Mouse (Mus musculus) retina, adult 2 months (tissue): ENCODE data around the gene Tnf.
A peak's percentile ranks its signal among the peaks of the same experiment; 100 is the strongest.
"Not testable (repeated sequence)": the region's sequence is repeated elsewhere in the genome, so short reads cannot be mapped to it uniquely, and the experiment has no call there.

Experiments used
- DNase-seq: peaks from one replicate; pipeline ENCODE4 v3.0.0-alpha.2; 2012; ENCODE audit warnings: low read depth, low spot score

The Tnf gene

DNA sequence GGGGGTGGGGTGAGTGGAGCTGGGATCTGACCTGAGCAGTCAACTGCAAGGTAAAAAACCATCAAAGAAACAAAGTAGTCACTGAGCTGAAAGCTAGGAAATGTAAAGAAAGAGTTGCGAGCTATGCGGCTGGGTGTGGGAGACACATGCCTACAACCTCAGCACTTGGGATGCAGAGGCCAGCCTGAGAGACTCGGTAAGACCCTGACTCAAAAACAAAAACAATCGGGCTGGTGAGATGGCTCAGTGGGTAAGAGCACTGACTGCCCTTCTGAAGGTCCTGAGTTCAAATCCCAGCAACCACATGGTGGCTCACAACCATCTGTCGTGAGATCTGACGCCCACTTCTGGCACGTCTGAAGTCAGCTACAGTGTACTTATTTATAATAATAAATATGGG lies 32.3 kb upstream of the Tnf start:
- DNase-seq, result not testable (repeated sequence)

DNA sequence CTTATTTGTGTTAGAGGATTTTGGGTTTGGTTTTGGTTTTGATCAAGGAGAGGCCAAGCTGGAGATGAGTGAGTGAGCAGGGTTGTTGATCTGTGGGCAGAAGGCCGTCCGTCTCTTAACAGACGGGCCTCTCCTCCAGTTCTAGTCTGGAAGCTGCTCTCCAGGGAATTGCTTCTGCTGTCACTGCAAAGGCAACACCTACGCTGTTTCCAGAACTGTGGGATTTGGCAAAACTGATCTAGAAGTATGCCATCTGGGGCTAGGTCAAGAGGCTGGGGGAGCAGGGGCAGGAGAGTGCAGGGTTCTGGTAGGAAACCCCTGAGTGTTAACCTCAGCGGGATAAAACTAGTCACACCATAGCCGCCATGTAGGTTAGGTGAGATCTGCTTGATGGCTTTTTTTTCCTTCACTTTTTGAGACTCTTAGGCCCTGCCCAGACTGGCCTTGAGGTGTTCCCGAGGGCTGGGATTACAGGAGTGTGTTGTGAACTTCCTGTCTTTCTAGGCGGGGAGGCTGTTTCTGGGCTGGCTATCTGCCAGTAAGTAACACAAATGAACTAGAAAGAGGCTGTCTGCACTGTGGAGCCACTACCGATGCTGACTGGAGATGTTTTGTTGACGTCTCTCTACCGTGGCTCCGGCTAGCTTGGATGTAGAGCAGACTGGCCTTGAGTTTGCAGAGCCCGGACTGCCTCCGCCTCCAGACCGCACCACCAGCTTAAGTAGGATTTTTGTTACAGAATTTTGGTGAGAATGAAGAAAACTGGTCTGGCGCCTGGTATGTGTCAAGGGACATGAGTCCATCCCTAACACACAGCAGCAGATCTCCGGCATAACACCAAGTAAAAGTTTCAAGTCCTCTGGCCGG lies 31.5 kb upstream of the Tnf start, which contains the start of gene Atp6v1g2:
Gene Atp6v1g2, plus strand, starts transcription at position 547 of the 867 bp plus-strand sequence.
- no peak for DNase-seq

DNA sequence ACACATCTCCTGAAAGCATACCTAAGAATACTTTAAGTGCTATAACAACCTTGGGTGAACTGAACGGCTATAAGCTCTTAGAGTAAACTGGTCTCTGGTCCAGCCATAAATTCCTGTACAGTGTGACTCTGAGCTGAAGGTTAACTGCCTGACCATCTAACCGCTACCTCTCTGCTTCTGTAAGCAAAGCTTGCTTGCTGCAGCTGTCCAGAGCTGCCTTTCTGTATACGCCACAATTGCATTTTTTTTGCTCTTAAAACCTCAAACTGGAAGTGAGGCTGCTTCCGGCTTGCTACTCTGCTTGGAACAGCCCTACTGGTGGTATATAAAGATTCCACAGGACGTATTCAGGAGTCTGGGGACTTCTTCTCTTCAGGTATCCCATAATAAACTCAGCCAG lies 30.9 kb upstream of the Tnf start:
- no peak for DNase-seq

DNA sequence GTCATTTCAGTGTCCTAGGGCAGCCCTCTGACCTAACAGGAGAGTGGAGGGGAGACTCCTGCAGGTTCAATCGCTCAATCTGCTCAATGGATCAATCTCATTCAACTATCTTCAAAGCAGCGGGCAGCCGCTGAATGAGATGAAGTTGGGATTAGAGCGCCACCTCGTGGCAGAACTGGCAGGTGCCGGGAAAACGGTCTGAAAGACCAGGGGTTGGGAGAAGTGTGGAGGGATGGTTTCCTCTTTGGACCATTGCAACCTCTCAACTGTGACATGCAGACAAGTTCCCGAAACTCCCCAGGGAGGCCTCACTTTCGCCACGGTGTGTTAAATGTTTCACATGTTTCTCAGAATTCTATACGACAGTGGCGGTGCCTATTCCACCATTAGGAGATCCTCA lies 30.2 kb upstream of the Tnf start:
- peak; percentile 50 for DNase-seq

DNA sequence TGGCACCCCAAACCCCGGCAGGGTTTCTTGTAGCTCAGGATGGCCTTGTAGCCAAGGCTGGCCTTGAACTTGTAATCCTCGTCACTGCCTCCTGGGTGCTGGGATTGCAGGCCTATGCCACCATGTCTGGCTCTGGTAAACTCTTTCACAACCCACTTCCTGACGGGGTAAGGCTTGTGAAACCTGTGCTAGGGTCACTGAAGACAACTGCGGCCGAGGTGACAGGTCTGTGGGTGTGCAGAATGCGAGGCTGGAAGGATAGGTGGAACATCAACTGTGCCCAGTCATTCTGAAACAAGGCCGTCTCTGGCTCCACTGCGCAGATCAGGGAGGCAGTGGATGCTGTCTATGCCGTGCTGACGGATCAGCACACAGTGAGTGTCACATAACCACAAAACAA lies 29.2 kb upstream of the Tnf start:
- DNase-seq, result no peak

DNA sequence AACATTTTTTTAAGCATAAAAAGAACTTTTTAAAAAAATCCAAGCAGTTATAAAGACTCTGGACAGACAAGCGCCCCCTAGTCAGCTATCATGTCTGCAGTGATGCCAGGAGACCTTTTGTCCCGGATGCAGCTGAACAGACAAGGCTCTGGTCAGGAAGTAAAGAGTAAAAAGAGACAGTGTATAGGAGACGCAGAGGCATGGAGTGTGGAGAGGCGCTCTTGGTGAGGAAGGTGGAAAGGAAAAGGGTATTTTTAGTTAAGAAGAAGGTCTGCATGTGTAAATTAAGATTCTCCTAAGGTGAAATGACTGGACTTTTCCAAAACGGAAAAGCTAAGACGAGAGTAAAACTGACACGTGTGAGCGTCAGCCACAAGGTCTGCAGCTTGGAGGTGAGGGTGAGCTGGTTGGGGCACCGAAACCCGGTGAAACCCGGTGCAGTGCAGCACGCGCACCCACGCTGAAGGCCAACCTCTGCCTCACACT lies 24.8 kb upstream of the Tnf start:
- DNase-seq, result no peak

DNA sequence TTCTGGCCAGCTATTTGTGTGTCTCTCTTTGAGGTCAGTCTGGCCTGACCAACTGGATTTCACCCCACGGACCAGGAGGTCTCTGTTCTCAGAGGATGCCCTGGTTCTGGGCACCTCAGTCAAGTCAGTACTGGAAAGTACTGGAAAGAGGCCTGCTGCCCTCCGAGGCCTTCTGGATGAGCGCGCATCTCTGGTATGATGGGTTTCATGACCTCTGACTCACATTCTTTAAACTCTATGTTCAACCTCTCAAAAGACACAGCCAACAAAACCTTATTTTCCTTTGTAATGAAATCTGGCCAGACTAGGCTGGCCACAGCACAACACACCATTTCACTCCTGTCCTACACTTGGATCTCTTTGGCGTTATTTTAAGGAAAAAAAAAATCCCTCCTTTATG lies 23.6 kb upstream of the Tnf start:
- no peak for DNase-seq

DNA sequence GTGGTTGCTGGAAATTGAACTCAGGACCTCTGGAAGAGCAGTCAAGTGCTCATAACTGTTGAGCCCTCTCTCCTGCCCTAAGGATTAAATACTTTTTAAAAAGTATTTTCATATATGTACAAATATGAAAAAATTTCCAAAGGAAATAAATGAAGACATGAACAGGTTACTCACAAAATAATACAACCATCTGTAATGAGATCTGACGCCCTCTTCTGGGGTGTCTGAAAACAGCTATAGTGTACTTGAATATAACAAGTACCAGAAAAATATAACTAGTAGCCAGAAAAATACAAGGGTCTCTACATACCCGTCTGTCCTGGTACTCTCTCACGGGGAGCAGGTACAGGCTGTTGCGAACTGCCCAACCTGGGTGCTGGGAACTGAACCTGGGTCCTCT lies 22.8 kb upstream of the Tnf start:
- no peak for DNase-seq

DNA sequence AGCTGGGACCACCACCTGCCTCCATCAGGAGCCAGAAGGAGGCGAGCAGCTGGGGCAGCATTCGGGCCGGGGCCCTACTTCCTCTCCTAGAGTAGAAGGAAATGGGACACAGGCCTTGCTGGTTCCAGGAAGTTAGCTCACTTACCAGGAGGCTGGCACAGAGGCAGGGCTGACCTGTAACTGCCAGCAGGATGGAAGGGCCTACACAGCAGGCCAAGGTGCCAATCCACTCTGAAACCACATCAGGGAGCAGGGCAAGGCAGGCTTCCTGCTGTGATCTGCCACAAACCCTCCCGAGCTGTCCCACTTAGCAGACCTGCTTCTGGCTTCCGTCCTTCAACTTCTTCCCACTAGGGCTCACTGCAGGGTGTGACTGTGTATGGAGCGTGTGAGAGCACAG lies 20.5 kb upstream of the Tnf start:
- DNase-seq, result no peak

DNA sequence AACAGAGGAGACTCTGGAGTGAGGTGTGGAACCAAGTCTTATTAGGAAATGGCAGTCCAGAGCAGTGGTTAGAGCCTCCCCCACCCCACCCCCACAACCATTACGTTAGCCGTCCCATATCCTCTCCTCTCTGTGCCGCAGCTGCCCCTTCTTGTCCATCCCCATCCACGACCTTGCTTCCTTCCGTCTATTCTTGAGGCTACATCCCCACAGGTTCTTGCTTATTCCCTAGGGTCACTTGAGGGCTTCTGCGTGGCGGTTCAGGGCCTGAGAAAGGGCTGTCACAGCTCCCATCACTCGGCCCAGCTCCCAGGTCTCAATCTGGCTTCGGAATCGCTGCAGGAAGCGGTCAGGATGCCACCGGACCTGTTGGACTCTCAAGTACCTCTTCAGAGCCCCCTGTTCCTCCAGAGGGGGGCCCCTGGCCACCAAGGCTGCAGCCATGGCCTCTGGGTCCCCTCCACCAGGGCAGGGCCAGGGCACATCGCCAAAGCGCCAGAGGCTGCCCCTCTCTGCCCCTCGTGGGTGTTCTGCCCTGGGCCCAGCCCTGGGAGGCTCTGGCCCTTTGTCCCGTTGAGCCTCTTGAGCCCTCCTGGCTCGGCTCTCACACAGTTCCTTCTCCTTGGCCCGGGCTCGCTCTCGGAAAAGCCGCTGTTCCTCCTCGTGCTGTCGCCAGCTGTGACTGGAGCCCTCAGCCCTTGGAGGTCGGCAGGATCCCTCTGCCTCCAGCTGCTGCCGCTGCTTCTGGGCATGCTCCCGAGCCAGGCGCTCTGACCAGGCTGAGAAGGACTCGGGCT lies 18.5 kb upstream of the Tnf start, which contains the start of gene Gm16181:
Gene Gm16181, plus strand, starts transcription at position 679 of the 797 bp plus-strand sequence.
- no peak for DNase-seq

DNA sequence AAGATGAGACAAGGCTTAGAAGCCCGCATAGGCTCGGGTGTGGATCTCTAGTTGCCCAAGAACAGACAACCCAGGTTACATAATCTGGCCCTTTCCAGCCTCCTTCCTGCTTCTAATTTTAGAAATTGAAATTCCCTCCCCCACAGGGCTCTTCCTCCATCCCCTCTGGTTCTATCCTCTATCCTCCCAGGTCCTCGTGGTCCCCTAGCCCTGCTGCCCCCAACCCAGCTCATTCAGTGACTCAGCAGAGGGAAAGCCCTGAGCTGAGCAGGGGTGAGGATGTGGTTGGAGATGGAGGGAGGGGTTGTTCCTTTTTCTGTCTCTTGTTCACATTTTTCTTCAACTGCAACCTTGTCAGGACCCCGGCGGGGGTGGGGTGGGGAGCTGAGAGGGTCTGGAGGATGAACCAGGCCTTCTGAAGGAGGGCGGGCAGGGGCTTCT lies 17.8 kb upstream of the Tnf start:
- DNase-seq, result no peak

DNA sequence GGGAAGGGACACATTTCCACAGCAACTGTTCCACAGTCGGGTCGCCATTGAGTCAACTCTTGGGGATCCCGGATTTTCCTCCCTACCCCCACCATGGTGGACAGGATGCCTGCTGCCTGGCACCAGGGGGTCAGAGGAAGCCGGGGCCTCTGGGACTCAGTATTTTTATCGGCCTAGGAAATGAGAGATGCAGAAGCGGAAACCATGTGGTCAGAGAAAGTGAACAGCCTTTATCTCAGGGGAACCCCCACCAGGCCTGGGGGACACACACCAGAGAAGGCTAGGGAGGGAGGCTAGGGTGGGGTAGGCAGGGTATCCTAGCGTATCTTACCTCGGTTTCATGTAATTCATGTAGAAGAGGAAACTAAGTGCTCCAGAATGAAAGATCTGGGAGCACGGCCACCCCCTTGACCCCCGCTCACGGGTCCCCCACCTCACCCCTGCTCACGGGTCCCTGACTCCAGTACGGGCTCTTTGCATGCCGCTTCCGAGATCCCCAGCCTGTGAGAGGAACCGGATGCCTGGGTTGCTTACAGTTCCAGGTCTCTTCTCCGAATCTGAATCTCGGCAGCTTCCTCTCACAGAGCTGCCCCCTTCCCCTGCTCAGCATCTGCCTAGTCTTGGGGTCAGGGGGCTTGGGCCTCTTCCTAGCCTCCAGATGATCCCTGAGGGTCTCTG lies 16.8 kb upstream of the Tnf start:
- no peak for DNase-seq

DNA sequence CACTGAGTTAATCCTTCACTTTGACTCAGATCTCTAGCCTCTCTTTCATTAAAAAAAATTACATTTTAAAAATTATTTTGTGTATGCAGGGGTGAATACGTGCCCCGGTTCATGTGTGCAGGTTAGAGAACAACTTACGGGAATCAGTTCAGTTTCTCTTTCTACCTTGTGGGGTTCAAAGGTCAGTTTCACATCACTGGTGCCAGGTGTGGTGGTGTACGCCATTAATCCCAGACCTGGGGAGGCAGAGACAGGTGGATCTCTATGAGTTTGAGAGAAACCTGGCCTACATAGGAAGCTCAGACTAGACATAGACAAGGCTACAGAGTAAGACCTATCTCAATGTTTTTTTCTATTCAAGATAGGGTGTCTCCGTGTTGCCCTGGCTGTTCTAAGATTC lies 11.3 kb upstream of the Tnf start:
- no peak for DNase-seq

DNA sequence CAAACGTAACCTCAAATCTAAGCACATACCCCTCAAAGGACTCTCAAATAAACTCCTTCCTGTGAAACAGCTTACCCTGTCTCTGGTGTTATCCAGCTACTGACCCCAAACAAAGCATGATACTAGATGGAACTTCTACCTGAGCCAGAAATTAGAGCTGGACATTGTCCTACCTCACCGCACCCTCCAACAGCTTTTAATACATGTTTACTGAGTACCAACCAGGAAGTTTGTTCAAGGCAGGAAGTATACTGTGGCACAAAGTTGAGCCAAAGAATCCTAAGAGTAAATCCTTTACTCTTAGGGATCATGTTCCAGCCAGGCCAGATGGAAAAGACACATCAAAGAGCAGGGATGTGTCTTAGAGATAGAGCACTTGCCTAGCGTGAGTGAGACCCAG lies 8.8 kb upstream of the Tnf start:
- no peak for DNase-seq

DNA sequence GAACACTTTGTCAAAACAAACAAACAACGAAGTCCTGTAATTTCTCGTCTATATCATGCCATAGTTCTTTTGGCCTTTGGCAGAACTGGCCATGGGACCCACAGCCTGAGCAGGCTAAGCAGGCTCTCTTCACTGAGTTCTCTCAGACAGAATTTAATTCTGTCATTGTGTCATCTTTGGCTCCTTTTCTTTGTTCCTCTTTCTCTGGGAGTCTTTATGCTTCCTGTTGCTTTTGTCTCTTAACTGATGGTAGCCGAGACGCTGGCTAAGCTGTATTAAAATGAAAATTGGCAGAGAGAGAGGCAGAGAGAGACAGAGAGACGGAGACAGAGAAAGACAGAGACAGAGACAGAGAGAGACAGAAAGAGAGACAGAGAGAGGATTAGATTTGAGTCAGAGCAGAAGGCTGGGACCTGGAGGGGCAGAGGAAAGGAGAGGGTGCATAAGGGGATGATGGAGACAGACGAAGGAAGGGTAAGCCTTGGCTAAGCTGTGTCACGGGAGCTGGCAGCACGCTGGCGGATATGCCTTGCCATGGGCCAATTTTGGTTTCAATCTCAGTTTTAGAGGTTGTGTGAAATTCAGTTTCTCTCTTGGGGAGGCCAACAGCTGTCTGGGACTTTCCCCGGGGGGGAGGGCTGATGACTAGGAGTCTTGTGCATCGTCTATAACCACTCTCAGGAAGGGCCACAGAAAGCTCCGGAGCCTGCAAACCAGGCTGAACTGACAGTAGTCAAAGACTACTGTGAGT lies 8.2 kb upstream of the Tnf start:
- no peak for DNase-seq

DNA sequence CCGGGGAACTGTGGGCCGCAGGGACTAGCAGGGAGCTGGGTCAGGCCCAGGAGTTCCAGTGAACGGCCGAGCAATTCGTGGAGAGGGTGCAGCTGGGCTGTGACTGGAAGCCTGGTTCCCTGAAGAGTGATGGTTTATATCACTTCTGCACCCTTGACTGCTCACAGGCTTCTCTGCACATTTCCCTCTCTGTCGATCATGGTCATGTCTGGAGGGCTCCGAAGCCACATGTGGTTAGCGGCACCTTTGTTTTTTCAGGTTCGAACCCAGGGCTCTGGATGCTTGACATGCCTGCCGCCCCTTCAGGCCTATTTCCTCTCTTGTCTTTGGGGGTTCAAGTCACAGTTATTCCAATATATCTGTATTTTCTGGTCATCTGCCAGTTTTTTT lies 3.6 kb upstream of the Tnf start:
- no peak for DNase-seq

DNA sequence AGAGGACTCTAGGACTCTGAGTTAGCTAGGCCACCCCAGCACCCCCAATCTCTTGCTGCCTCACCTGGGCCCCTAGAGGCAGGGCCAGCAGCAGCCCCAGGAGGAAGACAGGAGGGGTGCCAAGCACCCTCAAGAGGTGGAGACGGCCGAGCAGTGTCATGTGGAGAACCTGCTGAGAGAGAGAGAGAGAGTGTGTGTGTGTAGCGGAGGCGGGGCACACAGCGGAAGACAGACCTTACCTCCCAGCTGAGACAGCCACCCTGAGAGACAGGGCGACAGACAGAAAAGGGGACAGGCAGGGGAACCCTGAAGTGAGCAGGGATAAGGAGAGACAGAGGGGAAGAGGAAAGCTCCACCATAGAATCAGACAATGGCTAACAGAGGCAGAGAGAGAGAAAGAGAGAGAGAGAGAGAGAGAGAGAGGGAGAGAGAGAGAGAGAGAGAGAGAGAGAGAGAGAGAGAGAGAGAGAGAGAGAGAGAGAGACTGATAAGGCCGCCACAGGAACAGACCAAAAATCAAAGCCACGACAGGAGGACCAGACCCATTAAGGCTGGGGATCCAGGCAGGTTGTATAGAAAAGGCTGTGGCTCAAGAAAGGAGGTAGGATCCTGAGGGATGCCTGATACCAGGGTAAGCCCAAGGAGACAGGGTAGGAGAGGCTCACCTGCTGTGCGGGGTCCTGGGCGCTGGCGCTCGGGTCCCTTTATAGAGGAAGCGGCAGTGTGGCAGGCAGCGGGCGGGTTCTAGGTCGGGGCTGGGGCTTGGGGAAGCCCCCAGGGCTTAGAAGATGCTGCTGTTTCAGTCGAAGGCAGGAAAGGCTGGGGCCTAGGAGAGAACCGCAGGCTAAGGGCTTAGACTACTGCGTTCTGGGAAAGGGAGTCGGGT lies 2.9 kb upstream of the Tnf start, which contains the start of gene Lta:
Gene Lta, minus strand, starts transcription at position 858 of the 886 bp plus-strand sequence.
- DNase-seq, result no peak

DNA sequence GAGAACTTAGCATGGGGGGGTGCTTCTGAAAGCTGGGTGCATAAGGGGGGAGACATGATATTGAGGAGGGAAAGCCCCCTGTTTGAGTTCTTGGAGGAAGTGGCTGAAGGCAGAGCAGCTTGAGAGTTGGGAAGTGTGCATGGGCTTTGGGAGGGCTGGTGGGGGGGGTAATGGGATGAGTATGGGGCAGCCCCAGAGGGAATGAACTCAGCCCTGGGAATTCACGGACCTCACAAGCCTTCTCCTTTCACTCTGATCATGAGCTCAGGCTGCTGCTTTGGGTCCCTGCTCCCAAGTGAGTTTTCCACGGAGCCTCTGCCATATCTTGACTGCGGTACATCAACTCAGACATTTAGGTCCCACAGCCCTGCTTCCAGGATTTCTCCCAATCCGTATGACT lies 635 bp upstream of the Tnf start:
- no peak for DNase-seq

DNA sequence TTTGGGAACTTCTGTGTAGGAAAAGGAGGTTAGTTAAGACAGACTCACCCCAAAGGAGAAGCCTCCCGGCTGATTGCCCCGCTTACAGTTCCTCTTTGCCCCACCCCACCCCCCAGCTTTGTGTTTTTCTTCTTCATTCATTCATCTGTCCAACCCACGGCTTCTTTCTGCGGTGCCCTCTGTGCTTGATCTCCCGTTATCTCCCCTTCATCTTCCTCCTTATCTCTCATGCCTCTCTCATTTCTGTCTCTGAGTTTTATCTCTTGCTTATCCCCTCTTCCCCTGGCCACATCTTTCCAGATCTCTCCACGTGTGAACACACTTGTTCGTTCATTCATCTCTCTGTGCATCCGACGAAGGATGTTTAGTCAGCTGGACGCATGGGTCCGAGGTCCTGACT lies 679 bp downstream of the Tnf start:
- no peak for DNase-seq

DNA sequence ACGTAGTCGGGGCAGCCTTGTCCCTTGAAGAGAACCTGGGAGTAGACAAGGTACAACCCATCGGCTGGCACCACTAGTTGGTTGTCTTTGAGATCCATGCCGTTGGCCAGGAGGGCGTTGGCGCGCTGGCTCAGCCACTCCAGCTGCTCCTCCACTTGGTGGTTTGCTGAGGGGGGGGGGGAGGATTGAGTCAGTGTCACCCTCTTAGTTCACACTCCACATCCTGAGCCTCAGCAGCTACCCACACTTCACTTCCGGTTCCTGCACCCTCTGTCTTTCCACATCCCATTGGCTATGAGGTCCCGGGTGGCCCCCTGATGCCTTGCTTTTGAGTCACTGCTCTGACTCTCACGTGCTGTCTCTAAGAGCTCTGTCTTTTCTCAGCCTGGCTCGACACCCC lies 1.4 kb downstream of the Tnf start:
- DNase-seq, result no peak
